Comparison of ENCODE assay signal across 13 mouse cellular contexts in the genomic region with DNA sequence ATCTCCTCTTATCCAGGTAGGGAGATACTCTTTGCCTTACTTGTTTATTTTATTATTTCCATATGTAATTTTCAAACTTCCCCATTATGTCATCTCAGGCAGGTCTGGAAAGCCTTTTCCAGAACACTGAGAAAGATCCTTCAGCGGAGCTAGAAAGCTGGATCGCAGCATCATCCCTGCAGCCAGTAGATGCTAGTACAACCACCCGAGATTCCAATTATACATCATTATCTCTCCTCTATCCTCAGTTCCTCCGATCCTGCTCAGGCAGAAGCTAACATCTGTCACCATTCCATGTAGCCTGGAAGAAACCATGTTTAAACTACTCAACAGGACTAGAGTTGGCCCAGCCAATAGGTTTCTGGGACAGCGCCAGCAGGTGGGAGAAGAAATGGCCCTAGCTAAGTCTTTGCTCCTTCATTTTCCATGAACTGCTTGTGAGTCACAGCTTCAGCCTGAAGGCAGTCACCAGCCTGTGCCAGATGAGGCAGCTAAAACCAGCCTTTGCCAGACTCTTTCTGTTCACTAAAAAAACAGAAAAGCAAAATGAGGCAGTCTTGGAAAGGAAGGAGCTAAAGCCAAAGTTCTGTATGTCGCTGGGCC.
A peak's percentile ranks its signal among the peaks of the same experiment; 100 is the strongest.
DNase-seq lines count a peak whose midpoint lies in the region; ATAC-seq and TF ChIP-seq lines count a peak whose summit lies in the region.
"Had no signal": no experiment of that assay in that cellular context is flagged by ENCODE, and none has a peak within 500 bp of the region (broad histone marks: within the 10 kb centered on the region; RNA-seq: fewer than 3 reads in every experiment).

No protein-coding gene starts in this region.

- no peak overlapping the region for H3K4me3 ChIP-seq in gastrocnemius, adult 2 months
- no peak overlapping the region for H3K4me3 ChIP-seq in limb, embryonic 14.5 days (replicated peaks; ENCODE audit: low read length)
- H3K4me3 ChIP-seq in heart, adult 2 months, result no peak overlapping the region
- H3K4me3 ChIP-seq: heart, embryonic 13.5 days had no signal

- no peak for TF ChIP-seq POLR2A in limb, embryonic 14.5 days (IDR thresholded peaks at IDR 0.05; ENCODE audit: borderline replicate concordance, extremely low read depth, insufficient read depth, insufficient read length)
- TF ChIP-seq POLR2A in heart, adult 2 months (IDR thresholded peaks at IDR 0.05; ENCODE audit: insufficient read depth, low read depth, low read length), result no peak

- 77% methylated on average over 6 of the region's 6 CpGs for WGBS in limb, embryonic 14.5 days
- WGBS in heart, adult 2 months, result 80% methylated on average over 6 of the region's 6 CpGs

- no peaks in the 10 kb centered on the region for H3K79me2 ChIP-seq in heart, adult 2 months (replicated peaks; ENCODE audit: control insufficient read depth, insufficient read depth, low read length)

- intact Hi-C loops in gastrocnemius, adult 2 months (cut with DNase I), result no loop called here
- intact Hi-C loops in heart, adult 2 months (cut with DNase I), result no loop called here

- peaks cover 17% of the 10 kb centered on the region for H3K4me1 ChIP-seq in limb, embryonic 14.5 days (ENCODE audit: control insufficient read depth, insufficient read depth, low read length)
- H3K4me1 ChIP-seq in heart, adult 2 months (ENCODE audit: control insufficient read depth, insufficient read depth, low read length), result peaks cover 4% of the 10 kb centered on the region

- no peak overlapping the region for H3K4me2 ChIP-seq in limb, embryonic 14.5 days (replicated peaks; ENCODE audit: low read depth, low read length, severe bottlenecking)
- H3K4me2 ChIP-seq: heart, embryonic 13.5 days; hindbrain, embryonic 14.5 days; lung, embryonic 14.5 days had no signal

- no peaks in the 10 kb centered on the region for H3K36me3 ChIP-seq in limb, embryonic 14.5 days (ENCODE audit: control insufficient read depth, insufficient read depth, low read length)
- H3K36me3 ChIP-seq in heart, adult 2 months (ENCODE audit: control insufficient read depth, insufficient read depth, low read length), result peaks cover 3% of the 10 kb centered on the region; the same call in 1 of the 2 replicates
- H3K36me3 ChIP-seq: heart, embryonic 13.5 days had no signal

- ATAC-seq in limb, embryonic 14.5 days (ENCODE audit: low FRiP score, low read depth), result peak; percentile 38; the same call in 1 of the 2 replicates

- no peak for TF ChIP-seq EP300 in heart, adult 2 months (IDR thresholded peaks at IDR 0.05; ENCODE audit: insufficient read depth, low read depth, low read length)

- no peak for TF ChIP-seq CTCF in gastrocnemius, adult 2 months (IDR thresholded peaks at IDR 0.05)
- TF ChIP-seq CTCF in heart, adult 2 months (IDR thresholded peaks at IDR 0.05), result no peak

- no peak overlapping the region for H3K9ac ChIP-seq in limb, embryonic 14.5 days (ENCODE audit: low read depth, low read length, severe bottlenecking)
- no peak overlapping the region for H3K9ac ChIP-seq in heart, adult 2 months (ENCODE audit: low read depth, low read length)
- H3K9ac ChIP-seq: heart, embryonic 13.5 days; hindbrain, embryonic 14.5 days; lung, embryonic 14.5 days had no signal

- 0 out of 2 replicates have a peak overlapping the region, but pooled peaks have one; percentile 5 for H3K27ac ChIP-seq in gastrocnemius, adult 2 months
- H3K27ac ChIP-seq in limb, embryonic 14.5 days (replicated peaks; ENCODE audit: low read depth, low read length), result 0 out of 2 replicates have a peak overlapping the region, but pooled peaks have one; percentile 1
- no peak overlapping the region for H3K27ac ChIP-seq in heart, adult 2 months
- H3K27ac ChIP-seq: heart, embryonic 13.5 days; hindbrain, embryonic 14.5 days had no signal

- no peaks in the 10 kb centered on the region for H3K27me3 ChIP-seq in limb, embryonic 14.5 days (ENCODE audit: control insufficient read depth, insufficient read depth, low read length)
- no peaks in the 10 kb centered on the region for H3K27me3 ChIP-seq in heart, adult 2 months (ENCODE audit: control insufficient read depth, insufficient read depth, low read length)
- H3K27me3 ChIP-seq: heart, embryonic 13.5 days had no signal

- DNase-seq in gastrocnemius, adult 2 months, result peak; percentile 35
- DNase-seq in gastrocnemius, adult 8-10 months (ENCODE audit: low spot score in 2 of 2), result no peak
- peak; percentile 48 for DNase-seq in 3T3-L1 (ENCODE audit: low read depth, low spot score)
- peak; percentile 58 for DNase-seq in fibroblast of lung, adult 2 months (ENCODE audit: low read depth)
- DNase-seq in limb, embryonic 14.5 days (ENCODE audit: low spot score), result peak; percentile 34
- no peak for DNase-seq in B cell, adult 2 months
- DNase-seq in thymus, postnatal 10 days (ENCODE audit: low spot score in 2 of 2), result no peak
- DNase-seq in heart, adult 2 months, result no peak
- DNase-seq: adrenal gland, postnatal 10 days; kidney, adult 9 months; lung, embryonic 14.5 days had no signal

- H3K9me3 ChIP-seq in limb, embryonic 14.5 days (ENCODE audit: control insufficient read depth, low read length), result no peaks in the 10 kb centered on the region
- H3K9me3 ChIP-seq: heart, embryonic 13.5 days had no signal

Comparison
In these comparisons a context has a peak if more than half of its experiments do, and no peak if none do; other contexts are left out.
1. DNase-seq: peak in gastrocnemius, adult 2 months (single experiment), 3T3-L1 (single experiment), fibroblast of lung, adult 2 months (single experiment) and limb, embryonic 14.5 days (single experiment); none in gastrocnemius, adult 8-10 months (0 of 2), B cell, adult 2 months (0 of 2), thymus, postnatal 10 days (0 of 2) and heart, adult 2 months (0 of 2).